Mouse (Mus musculus) lung, postnatal 0 days (tissue): ENCODE measurements around the gene Tbcd.

Experiments
- CTCF ChIP-seq: IDR thresholded peaks from 2 replicates; pipeline ENCODE4 v1.5.1; 2016; ENCODE audit warnings: antibody characterized with exemption, mild to moderate bottlenecking
- EP300 ChIP-seq: IDR thresholded peaks from 2 replicates; pipeline ENCODE4 v1.6.1; 2016; ENCODE audit warnings: antibody characterized with exemption, mild to moderate bottlenecking, control low read depth

GRCm38 (mm10) chr11:121558522-121558921 is 106.8 kb downstream of the Tbcd start:
- TF ChIP-seq CTCF (no peak), EP300 (no peak)
